Mouse (Mus musculus) embryonic facial prominence, embryonic 11.5 days (tissue): Measurements from ENCODE around the gene Pcbp4. TPM values are rescaled to one million over a fixed set of nuclear protein-coding genes. Genes with fewer than 3 reads are reported as not detected.
"Not testable (repeated sequence)": the region's sequence is repeated elsewhere in the genome, so short reads cannot be mapped to it uniquely, and the experiment has no call there.

ENCODE experiments used
- ATAC-seq: fragments of 200-750 bp; cut with Nextera tagmentation; replicated peaks from 2 replicates; pipeline ENCODE4 v1.8.0; 2017; ENCODE audit warnings: low read depth; ENCODE audit not compliant: insufficient number of reproducible peaks, low FRiP score, low TSS enrichment
- DNase-seq: peaks from one replicate; pipeline ENCODE4 v3.0.0-alpha.2; 2015; ENCODE audit warnings: low spot score
- H3K27ac ChIP-seq: fragments of 300-500 bp; sonication (generic); replicated peaks from 2 replicates; pipeline ENCODE4 v1.5.1; 2014; ENCODE audit warnings: mild to moderate bottlenecking, low read depth, low read length, control low read depth
- H3K27me3 ChIP-seq: fragments of 300-500 bp; sonication (generic); 2 replicates; pipeline ENCODE4 v1.6.1; 2014; ENCODE audit warnings: mild to moderate bottlenecking, low read length, moderate library complexity, mixed read lengths; ENCODE audit not compliant: control insufficient read depth, insufficient read depth
- H3K36me3 ChIP-seq: fragments of 300-500 bp; sonication (generic); replicated peaks from 2 replicates; pipeline ENCODE4 v1.6.1; 2014; ENCODE audit warnings: low read depth, mild to moderate bottlenecking, low read length, moderate library complexity, mixed read lengths; ENCODE audit not compliant: control insufficient read depth, insufficient read depth
- H3K4me1 ChIP-seq: fragments of 300-500 bp; sonication (generic); 2 replicates; pipeline ENCODE4 v1.6.1; 2014; ENCODE audit warnings: low read length, mixed read lengths; ENCODE audit not compliant: control insufficient read depth, insufficient read depth
- H3K4me2 ChIP-seq: fragments of 300-500 bp; sonication (generic); 2 replicates; pipeline ENCODE4 v1.6.1; 2014; ENCODE audit warnings: low read depth, mild to moderate bottlenecking, control low read depth, low read length, moderate library complexity
- H3K4me3 ChIP-seq: fragments of 300-500 bp; sonication (generic); 2 replicates; pipeline ENCODE4 v1.5.1; 2014; ENCODE audit warnings: low read depth, low read length, control low read depth
- H3K9ac ChIP-seq: fragments of 300-500 bp; sonication (generic); replicated peaks from 2 replicates; pipeline ENCODE4 v1.6.1; 2014; ENCODE audit warnings: mild to moderate bottlenecking, control low read depth, low read length
- H3K9me3 ChIP-seq: fragments of 300-500 bp; sonication (generic); replicated peaks from 2 replicates; pipeline ENCODE4 v1.6.1; 2016; ENCODE audit warnings: mild to moderate bottlenecking, low read length, inconsistent platforms, mixed read lengths; ENCODE audit not compliant: control insufficient read depth
- WGBS: fragments of 180-500 bp; shearing (Covaris S2); extraction: QIAGEN DNeasy Blood & Tissue Kit; methylation state at CpG from one replicate; pipeline ENCODE4 v1.1.7; 2014; 5-methylcytosine and 5-hydroxymethylcytosine counted together
- polyA plus RNA-seq: library from polyadenylated mRNA; unstranded; fragments of >200 nt; fragmentation: Nextera tagmentation; extraction: Ambion mirVana; gene quantifications from 2 replicates; pipeline ENCODE4 v1.2.1, GENCODE M21; 2014

Gene Pcbp4
- polyA plus RNA-seq, 1 experiment from 2014 or later = 165 TPM

DNA sequence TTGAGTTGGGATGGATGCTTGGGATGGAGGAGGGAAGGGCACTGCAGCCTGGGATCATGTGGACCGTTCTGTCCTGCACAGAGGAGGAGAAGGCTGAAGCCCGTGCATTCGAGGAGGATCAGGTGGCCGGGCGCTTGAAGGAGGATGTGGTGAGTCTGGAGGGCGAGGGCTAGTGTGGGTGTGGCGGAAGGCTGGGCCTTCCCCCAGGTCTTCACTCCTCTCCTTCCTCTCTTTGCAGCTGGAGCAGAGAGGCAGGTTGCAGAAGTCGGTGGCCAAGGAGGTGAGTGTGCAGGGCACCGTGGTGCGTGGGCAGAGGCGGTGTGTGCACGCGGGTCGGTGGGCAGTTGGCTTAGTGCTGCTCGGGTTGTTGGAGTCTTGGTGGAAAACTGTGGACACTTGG is 28.0 kb downstream of the Pcbp4 start:
- Histone ChIP-seq H3K4me1 (peaks cover 5% of the 10 kb centered on the region; the same call in 1 of the 2 replicates), H3K4me3 (no peak overlapping the region), H3K9ac (no peak overlapping the region), H3K9me3 (no peaks in the 10 kb centered on the region), H3K36me3 (peaks cover 6% of the 10 kb centered on the region), H3K27ac (no peak overlapping the region), H3K27me3 (no peaks in the 10 kb centered on the region), H3K4me2 (no peak overlapping the region)
- 98% methylated on average over 15 of the region's 15 CpGs for WGBS
- ATAC-seq = no peak
- DNase-seq = no peak

DNA sequence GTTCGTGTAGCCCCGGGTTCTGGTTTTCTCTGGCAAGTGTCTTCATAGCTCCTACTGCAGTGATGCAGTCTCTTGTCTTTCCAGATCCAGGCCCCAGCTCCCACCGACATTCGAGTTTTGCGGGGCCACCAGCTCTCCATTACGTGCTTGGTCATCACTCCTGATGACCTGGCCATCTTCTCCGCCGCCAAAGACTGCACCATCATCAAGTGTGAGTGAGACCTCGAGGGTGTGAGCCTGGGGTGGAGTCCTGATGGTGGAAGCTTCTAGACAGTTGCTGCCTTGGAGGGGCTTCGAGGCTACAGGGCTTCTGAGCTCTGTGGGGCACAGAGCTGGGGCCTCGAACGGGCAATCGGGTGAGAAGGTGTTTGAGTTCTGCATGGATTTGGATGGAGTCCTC is 28.6 kb downstream of the Pcbp4 start:
- DNase-seq = no peak
- Histone ChIP-seq H3K36me3 (peaks cover 6% of the 10 kb centered on the region), H3K4me1 (no peaks in the 10 kb centered on the region), H3K4me3 (no peak overlapping the region), H3K4me2 (no peak overlapping the region), H3K27me3 (no peaks in the 10 kb centered on the region), H3K9ac (no peak overlapping the region), H3K9me3 (no peaks in the 10 kb centered on the region), H3K27ac (no peak overlapping the region)
- WGBS = 93% methylated on average over 13 of the region's 13 CpGs
- ATAC-seq = no peak

DNA sequence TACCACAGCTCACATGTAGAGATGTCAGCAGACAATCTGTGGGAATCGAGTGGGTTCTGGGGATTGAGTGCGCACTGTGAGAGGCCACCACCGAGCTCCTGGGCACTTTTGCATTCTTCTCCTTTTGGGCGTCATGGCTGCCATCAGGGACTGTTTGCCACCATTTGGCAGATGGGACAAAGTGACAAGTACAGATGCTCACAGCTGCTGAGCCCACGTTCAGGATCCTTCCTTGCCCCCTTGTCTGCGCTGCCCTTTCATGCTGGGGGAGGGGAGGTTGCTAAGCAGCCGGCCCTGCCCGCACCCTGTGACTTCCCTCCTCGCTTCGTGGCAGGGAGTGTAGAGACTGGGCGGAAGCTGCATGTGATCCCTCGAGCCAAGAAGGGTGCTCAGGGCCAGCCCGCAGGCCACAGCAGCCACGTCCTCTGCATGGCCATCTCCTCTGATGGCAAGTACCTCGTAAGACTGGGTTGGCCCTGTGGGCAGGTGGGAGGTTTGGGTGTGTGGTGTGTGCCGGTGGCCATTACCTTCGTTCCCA is 29.6 kb downstream of the Pcbp4 start:
- Histone ChIP-seq H3K4me1 (no peaks in the 10 kb centered on the region), H3K9me3 (no peaks in the 10 kb centered on the region), H3K9ac (no peak overlapping the region), H3K4me3 (no peak overlapping the region), H3K36me3 (peaks cover 6% of the 10 kb centered on the region), H3K27me3 (no peaks in the 10 kb centered on the region), H3K27ac (no peak overlapping the region), H3K4me2 (no peak overlapping the region)
- 89% methylated on average over 17 of the region's 17 CpGs for WGBS
- DNase-seq (no peak), ATAC-seq (no peak)

DNA sequence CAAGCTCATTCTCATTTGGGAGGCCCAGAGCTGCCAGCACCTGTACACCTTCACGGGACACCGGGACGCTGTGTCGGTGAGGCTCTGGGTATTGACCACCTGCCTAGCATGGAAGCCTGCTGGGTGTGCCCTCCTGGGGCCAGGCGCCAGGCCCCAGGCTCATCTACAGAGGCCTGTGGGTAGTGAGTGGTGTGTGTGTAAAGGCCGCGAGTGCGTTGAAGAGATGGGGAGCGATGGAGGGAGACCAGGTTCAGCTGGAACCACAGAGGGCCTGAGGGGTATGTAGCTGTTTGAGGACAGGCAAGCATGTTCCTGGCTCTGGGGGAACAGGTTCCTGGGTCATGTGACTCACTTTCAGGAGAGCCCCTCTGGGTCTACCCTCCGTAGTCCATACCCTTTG is 30.0 kb downstream of the Pcbp4 start:
- H3K36me3 ChIP-seq = peaks cover 6% of the 10 kb centered on the region
- no peak overlapping the region for H3K4me2 ChIP-seq
- no peak overlapping the region for H3K9ac ChIP-seq
- H3K27ac ChIP-seq = no peak overlapping the region
- no peak for ATAC-seq
- no peaks in the 10 kb centered on the region for H3K27me3 ChIP-seq
- WGBS = 97% methylated on average over 10 of the region's 10 CpGs
- H3K9me3 ChIP-seq = no peaks in the 10 kb centered on the region
- no peaks in the 10 kb centered on the region for H3K4me1 ChIP-seq
- DNase-seq = no peak
- H3K4me3 ChIP-seq = no peak overlapping the region

DNA sequence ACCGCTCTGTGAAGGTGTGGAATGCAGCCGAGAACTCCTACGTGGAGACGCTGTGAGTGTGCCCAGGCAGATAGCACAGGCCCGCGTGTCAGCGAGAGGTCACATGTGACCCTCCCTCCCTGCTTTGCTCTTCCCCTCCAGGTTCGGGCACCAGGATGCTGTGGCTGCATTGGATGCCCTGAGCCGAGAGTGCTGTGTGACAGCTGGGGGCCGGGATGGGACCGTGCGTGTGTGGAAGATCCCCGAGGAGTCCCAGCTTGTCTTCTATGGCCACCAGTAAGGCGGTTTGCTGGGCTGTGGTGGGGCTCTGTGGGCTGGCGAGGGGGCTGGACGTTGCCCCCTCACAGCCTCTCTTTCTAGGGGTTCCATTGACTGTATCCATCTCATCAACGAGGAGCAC is 30.5 kb downstream of the Pcbp4 start:
- ATAC-seq (no peak), DNase-seq (no peak)
- H3K4me3 ChIP-seq = no peak overlapping the region
- peaks cover 6% of the 10 kb centered on the region for H3K36me3 ChIP-seq
- WGBS = 88% methylated on average over 17 of the region's 17 CpGs
- H3K27me3 ChIP-seq = no peaks in the 10 kb centered on the region
- H3K9ac ChIP-seq = no peak overlapping the region
- no peak overlapping the region for H3K4me2 ChIP-seq
- H3K27ac ChIP-seq = no peak overlapping the region
- no peaks in the 10 kb centered on the region for H3K4me1 ChIP-seq
- no peaks in the 10 kb centered on the region for H3K9me3 ChIP-seq

DNA sequence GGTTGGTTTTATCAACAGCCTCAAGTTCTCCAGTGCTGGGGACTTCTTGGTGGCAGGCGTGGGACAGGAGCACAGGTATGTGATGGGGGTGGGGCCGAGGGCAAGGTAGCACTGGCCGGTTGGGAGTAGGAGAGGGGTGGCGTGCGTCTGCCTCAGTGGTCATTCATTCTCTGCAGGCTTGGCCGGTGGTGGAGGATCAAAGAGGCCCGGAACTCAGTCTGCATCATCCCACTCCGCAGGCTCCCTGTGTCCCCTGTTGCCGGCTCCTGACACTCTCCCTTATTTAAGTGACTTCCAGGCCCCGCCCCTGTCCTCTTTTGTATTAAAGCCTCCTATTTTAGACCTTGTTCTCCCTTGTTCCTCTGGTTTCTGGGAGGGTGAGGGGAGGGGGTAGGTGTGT is 32.0 kb downstream of the Pcbp4 start:
- H3K9ac ChIP-seq = no peak overlapping the region
- H3K4me2 ChIP-seq = no peak overlapping the region
- ATAC-seq = no peak
- WGBS = 84% methylated on average over 10 of the region's 10 CpGs
- H3K27ac ChIP-seq = no peak overlapping the region
- no peaks in the 10 kb centered on the region for H3K27me3 ChIP-seq
- no peak for DNase-seq
- peaks cover 6% of the 10 kb centered on the region for H3K36me3 ChIP-seq
- no peaks in the 10 kb centered on the region for H3K9me3 ChIP-seq
- no peaks in the 10 kb centered on the region for H3K4me1 ChIP-seq
- no peak overlapping the region for H3K4me3 ChIP-seq

DNA sequence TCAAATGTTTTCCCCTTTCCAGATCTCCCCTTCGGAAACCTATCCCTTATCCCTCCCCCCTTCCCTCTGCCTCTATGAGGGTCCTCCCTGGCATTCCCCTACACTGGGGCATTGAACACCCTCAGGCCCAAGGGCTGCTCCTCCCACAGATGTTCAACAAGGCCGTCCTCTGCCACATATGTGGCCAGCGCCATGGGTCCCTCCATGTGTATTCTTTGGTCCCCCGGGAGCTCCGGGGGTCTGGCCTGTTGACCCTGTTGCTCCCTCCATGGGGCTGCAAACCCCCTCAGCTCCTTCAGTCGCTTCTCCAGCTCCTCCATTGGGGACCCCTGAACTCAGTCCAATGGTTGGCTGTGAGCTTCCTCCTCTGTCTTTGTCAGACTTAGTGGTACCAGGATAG is 34.5 kb downstream of the Pcbp4 start:
- not testable (repeated sequence) for DNase-seq, H3K9ac ChIP-seq, H3K27me3 ChIP-seq, H3K4me3 ChIP-seq, ATAC-seq, H3K4me1 ChIP-seq, H3K36me3 ChIP-seq, H3K9me3 ChIP-seq, H3K4me2 ChIP-seq, H3K27ac ChIP-seq
- WGBS = 74% methylated on average over 6 of the region's 6 CpGs

DNA sequence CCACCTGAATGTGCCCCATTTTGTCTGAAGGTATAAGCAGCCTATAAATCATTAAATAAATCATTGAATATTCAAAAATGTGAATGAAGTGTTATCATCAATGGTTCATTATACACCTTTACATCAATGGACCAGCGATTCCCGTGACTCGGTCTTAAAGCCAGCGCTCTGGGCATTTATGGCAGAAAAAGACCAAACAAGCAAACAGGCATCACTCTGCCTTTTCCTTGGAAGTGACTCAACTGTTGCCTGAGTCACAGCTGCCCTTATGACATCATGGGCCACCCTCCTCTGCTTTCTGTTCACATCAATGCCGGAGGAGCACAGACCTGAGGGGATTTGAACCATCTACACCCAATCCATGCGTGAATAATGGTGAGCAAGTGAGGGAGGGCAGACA is 46.6 kb downstream of the Pcbp4 start, which contains the start of gene Iqcf1:
Iqcf1 (plus strand) TSS at position 301 of the 400 bp plus-strand sequence.
- Histone ChIP-seq H3K9ac (no peak within 1 kb of the TSS), H3K27me3 (no peaks in the 10 kb centered on the region), H3K4me3 (no peak within 1 kb of the TSS), H3K4me2 (no peak within 1 kb of the TSS), H3K9me3 (no peaks in the 10 kb centered on the region), H3K4me1 (no peaks in the 10 kb centered on the region), H3K36me3 (no peaks in the 10 kb centered on the region), H3K27ac (no peak within 1 kb of the TSS)
- ATAC-seq (no peak), DNase-seq (no peak)
- 92% methylated on average over 6 of the region's 6 CpGs for WGBS
